Mouse (Mus musculus) midbrain, embryonic 16.5 days (tissue): Measurements from ENCODE around the gene Banf1. TPM values are rescaled to one million over a fixed set of nuclear protein-coding genes. Genes with fewer than 3 reads are reported as not detected.

Source experiments
- polyA plus RNA-seq: library from polyadenylated mRNA; unstranded; fragments of >200 nt; fragmentation: Nextera tagmentation; extraction: Ambion mirVana; gene quantifications from 2 replicates; pipeline ENCODE4 v1.2.1, GENCODE M21; 2015

The Banf1 gene
- polyA plus RNA-seq, 1 experiment from 2014 or later, result 321 TPM

Other genes starting within 250 kb of the Banf1 start
- 71.4 and 76.5 TPM in 2 replicates for gene Klc2, start 248.6 kb downstream of the Banf1 start, polyA plus RNA-seq
- 50.7 and 52.2 TPM in 2 replicates for gene Pacs1, start 94.0 kb downstream of the Banf1 start, polyA plus RNA-seq
- gene Sf3b2, start 71.7 kb downstream of the Banf1 start, polyA plus RNA-seq, result 326 and 331 TPM in 2 replicates
- 41.6 and 49.4 TPM in 2 replicates for gene Gal3st3, start 68.8 kb downstream of the Banf1 start, polyA plus RNA-seq
- gene Catsper1, start 31.4 kb downstream of the Banf1 start, polyA plus RNA-seq, result not detected in 2 replicates
- 7.5 and 11.1 TPM in 2 replicates for gene Cst6, start 17.6 kb downstream of the Banf1 start, polyA plus RNA-seq
- 36.6 and 38.3 TPM in 2 replicates for gene Eif1ad, start 427 bp downstream of the Banf1 start, polyA plus RNA-seq
- 67.7 and 68.5 TPM in 2 replicates for gene Sart1, start 21.5 kb upstream of the Banf1 start, polyA plus RNA-seq
- not detected in 2 replicates for gene Tsga10ip, start 35.4 kb upstream of the Banf1 start, polyA plus RNA-seq
- gene Drap1, start 57.8 kb upstream of the Banf1 start, polyA plus RNA-seq, result 288 and 310 TPM in 2 replicates
- 61.8 and 67.9 TPM in 2 replicates for gene AI837181, start 58.0 kb upstream of the Banf1 start, polyA plus RNA-seq
- not detected in 2 replicates for gene Fosl1, start 80.4 kb upstream of the Banf1 start, polyA plus RNA-seq
- 9.5 and 10.2 TPM in 2 replicates for gene Ccdc85b, start 90.7 kb upstream of the Banf1 start, polyA plus RNA-seq
- 159 and 178 TPM in 2 replicates for gene Fibp, start 93.4 kb upstream of the Banf1 start, polyA plus RNA-seq
- 5.0 and 5.2 TPM in 2 replicates for gene Ctsw, start 101.3 kb upstream of the Banf1 start, polyA plus RNA-seq
- gene Efemp2, start 106.8 kb upstream of the Banf1 start, polyA plus RNA-seq, result 34.1 and 35.3 TPM in 2 replicates
- 51.1 and 53.6 TPM in 2 replicates for gene Mus81, start 121.2 kb upstream of the Banf1 start, polyA plus RNA-seq
- 3,571 and 3,575 TPM in 2 replicates for gene Cfl1, start 123.3 kb upstream of the Banf1 start, polyA plus RNA-seq
- gene 1700020D05Rik, start 136.6 kb upstream of the Banf1 start, polyA plus RNA-seq, result not detected in 2 replicates
- 112 and 116 TPM in 2 replicates for gene Snx32, start 143.4 kb upstream of the Banf1 start, polyA plus RNA-seq
- 0.11 TPM in 1 of 2 replicates, not detected in the other for gene Ovol1, start 193.5 kb upstream of the Banf1 start, polyA plus RNA-seq
- 1.9 and 2.3 TPM in 2 replicates for gene Ap5b1, start 200.9 kb upstream of the Banf1 start, polyA plus RNA-seq
- 55.5 and 58.4 TPM in 2 replicates for gene Rnaseh2c, start 234.7 kb upstream of the Banf1 start, polyA plus RNA-seq
- 82.0 and 83.1 TPM in 2 replicates for gene Kat5, start 243.1 kb upstream of the Banf1 start, polyA plus RNA-seq